Comparison of ENCODE assay signal across 13 mouse cellular contexts in the genomic region with DNA sequence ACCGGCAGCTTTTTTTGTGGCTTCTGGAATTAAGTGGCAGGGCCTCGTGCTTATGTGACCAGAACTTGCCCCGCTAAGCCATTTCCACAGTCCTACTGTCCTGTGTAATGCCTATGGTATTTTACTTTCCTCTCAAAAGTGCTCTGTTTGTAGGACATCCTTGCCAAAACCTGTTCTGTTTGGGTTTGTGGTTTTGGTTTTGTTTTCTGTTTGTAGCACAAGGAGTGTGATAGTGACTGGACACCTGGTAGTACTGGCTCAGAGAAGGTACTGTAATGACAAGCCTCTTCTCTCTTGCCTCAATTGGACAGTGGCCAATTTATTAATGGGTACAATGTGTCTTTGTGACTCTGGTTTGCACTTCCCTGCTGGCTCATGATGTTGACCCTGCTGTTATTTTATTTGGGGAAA.
DNase-seq lines count a peak whose midpoint lies in the region; ATAC-seq and TF ChIP-seq lines count a peak whose summit lies in the region.
"Had no signal": no experiment of that assay in that cellular context is flagged by ENCODE, and none has a peak within 500 bp of the region (broad histone marks: within the 10 kb centered on the region; RNA-seq: fewer than 3 reads in every experiment).

No protein-coding gene starts in this region.

- no peaks in the 10 kb centered on the region for H3K9me3 ChIP-seq in hindbrain, embryonic 14.5 days (ENCODE audit: control insufficient read depth, low read length)
- no peaks in the 10 kb centered on the region for H3K9me3 ChIP-seq in hindbrain, embryonic 10.5 days
- H3K9me3 ChIP-seq: heart, embryonic 10.5 days had no signal

- no peak overlapping the region for H3K4me3 ChIP-seq in hindbrain, embryonic 14.5 days (replicated peaks; ENCODE audit: low read length)
- H3K4me3 ChIP-seq in hindbrain, embryonic 10.5 days = no peak overlapping the region
- H3K4me3 ChIP-seq in thymus, adult 2 months (ENCODE audit: control insufficient read depth, insufficient read depth, low read length) = no peak overlapping the region
- H3K4me3 ChIP-seq: heart, embryonic 10.5 days had no signal

- H3K4me1 ChIP-seq in hindbrain, embryonic 14.5 days (replicated peaks; ENCODE audit: control insufficient read depth, insufficient read depth, low read length) = 0 out of 2 replicates have a peak, but pooled peaks cover 2% of the 10 kb centered on the region
- H3K4me1 ChIP-seq in hindbrain, embryonic 10.5 days (replicated peaks) = no peaks in the 10 kb centered on the region
- H3K4me1 ChIP-seq in thymus, adult 2 months (replicated peaks; ENCODE audit: control insufficient read depth, insufficient read depth, low read length) = no peaks in the 10 kb centered on the region
- H3K4me1 ChIP-seq: heart, embryonic 10.5 days had no signal

- H3K9ac ChIP-seq in hindbrain, embryonic 14.5 days = no peak overlapping the region
- H3K9ac ChIP-seq: liver, embryonic 14.5 days had no signal

- TF ChIP-seq POLR2A in thymus, adult 2 months (IDR thresholded peaks at IDR 0.05; ENCODE audit: control insufficient read depth, extremely low read depth, insufficient read depth, low read length, poor library complexity) = no peak

- TF ChIP-seq CTCF in thymus, adult 2 months (IDR thresholded peaks at IDR 0.05; ENCODE audit: borderline replicate concordance, control insufficient read depth, extremely low read depth, insufficient read depth, low read length, poor library complexity) = no peak

- H3K36me3 ChIP-seq in hindbrain, embryonic 14.5 days (replicated peaks; ENCODE audit: control insufficient read depth, insufficient read depth) = peaks cover 6% of the 10 kb centered on the region; the same call in 1 of the 2 replicates
- H3K36me3 ChIP-seq in hindbrain, embryonic 10.5 days = no peaks in the 10 kb centered on the region; the same call in 1 of the 2 replicates
- H3K36me3 ChIP-seq in thymus, adult 2 months (ENCODE audit: control insufficient read depth, insufficient read depth, low read length) = peaks cover 4% of the 10 kb centered on the region; the same call in 1 of the 2 replicates
- H3K36me3 ChIP-seq: heart, embryonic 10.5 days had no signal

- H3K27ac ChIP-seq in hindbrain, embryonic 14.5 days = no peak overlapping the region
- no peak overlapping the region for H3K27ac ChIP-seq in hindbrain, embryonic 10.5 days
- no peak overlapping the region for H3K27ac ChIP-seq in thymus, adult 2 months (ENCODE audit: control insufficient read depth, insufficient read depth, low read length)
- H3K27ac ChIP-seq: heart, embryonic 10.5 days; kidney, postnatal 0 days; liver, embryonic 14.5 days; stomach, postnatal 0 days had no signal

- H3K4me2 ChIP-seq in hindbrain, embryonic 14.5 days (replicated peaks) = no peak overlapping the region

- peak; percentile 53; the same call in 1 of the 2 replicates for ATAC-seq in hindbrain, embryonic 14.5 days (ENCODE audit: low FRiP score)
- ATAC-seq: activated CD4-positive, CD25-positive, alpha-beta regulatory T cell, adult 4 months had no signal

- H3K27me3 ChIP-seq in hindbrain, embryonic 14.5 days (ENCODE audit: control insufficient read depth, insufficient read depth, low read length) = no peaks in the 10 kb centered on the region
- no peaks in the 10 kb centered on the region for H3K27me3 ChIP-seq in hindbrain, embryonic 10.5 days (ENCODE audit: insufficient read depth, poor library complexity, severe bottlenecking)
- H3K27me3 ChIP-seq in thymus, adult 2 months (ENCODE audit: control insufficient read depth, insufficient read depth, low read length) = no peaks in the 10 kb centered on the region

- WGBS in hindbrain, embryonic 14.5 days = 91% methylated on average over 3 of the region's 3 CpGs
- 91% methylated on average over 3 of the region's 3 CpGs for WGBS in hindbrain, embryonic 10.5 days
- WGBS in thymus, adult 2 months = 86% methylated on average over 3 of the region's 3 CpGs

- no peak for DNase-seq in hindbrain, embryonic 14.5 days (ENCODE audit: low spot score)
- no peak for DNase-seq in hindbrain, embryonic 10.5 days (ENCODE audit: low spot score)
- DNase-seq in 3T3-L1 (ENCODE audit: low read depth, low spot score) (peak; percentile 71), NIH3T3 (ENCODE audit: low read depth) (peak; percentile 32)
- DNase-seq in cerebellum, postnatal 25 days = peak; percentile 50 to 54
- no peak for DNase-seq in thymus, adult 2 months
- DNase-seq in thymus, postnatal 14 days = no peak
- DNase-seq: right cerebral cortex, adult 18-20 months had no signal

Comparison
In these comparisons a context has a peak if more than half of its experiments do, and no peak if none do; other contexts are left out.
1. DNase-seq: peak in 3T3-L1 (single experiment), NIH3T3 (single experiment) and cerebellum, postnatal 25 days (2 of 2); none in hindbrain, embryonic 14.5 days (single experiment), hindbrain, embryonic 10.5 days (single experiment), thymus, adult 2 months (single experiment) and thymus, postnatal 14 days (single experiment).